Mouse (Mus musculus): ENCODE data around the gene Bicdl2. TPM values are rescaled to one million over a fixed set of nuclear protein-coding genes. Genes with fewer than 3 reads are reported as not detected.
A peak's percentile ranks its signal among the peaks of the same experiment; 100 is the strongest.

The Bicdl2 gene
- polyA plus RNA-seq, 1 experiment from 2014 or later, result 0.45 TPM

GRCm38 (mm10) chr17:23677236-23677679, 17.0 kb downstream of the Bicdl2 start, which contains the start of gene Tnfrsf12a:
Tnfrsf12a (minus strand) TSS chr17:23677468.
- H3K4me3 ChIP-seq (ENCODE audit: low read length), result peak within 1 kb of the TSS; percentile 84
- peak; percentile 45; the same call in 1 of the 2 replicates for ATAC-seq (replicated peaks; ENCODE audit: extremely low read depth, insufficient read depth, low FRiP score)
- H3K4me1 ChIP-seq (ENCODE audit: control insufficient read depth, insufficient read depth, low read length), result peaks cover 32% of the 10 kb centered on the region
- H3K9ac ChIP-seq (ENCODE audit: low read length), result peak within 1 kb of the TSS; percentile 91
- no peaks in the 10 kb centered on the region for H3K9me3 ChIP-seq (replicated peaks; ENCODE audit: control insufficient read depth, low read length)
- H3K27me3 ChIP-seq (ENCODE audit: control insufficient read depth, insufficient read depth, low read length), result peaks cover 36% of the 10 kb centered on the region
- H3K27ac ChIP-seq (ENCODE audit: low read length), result peak within 1 kb of the TSS; percentile 94
- peak within 1 kb of the TSS; percentile 92 for H3K4me2 ChIP-seq (ENCODE audit: low read depth, low read length)
- no peaks in the 10 kb centered on the region for H3K36me3 ChIP-seq (ENCODE audit: control insufficient read depth, insufficient read depth)
- under 1% methylated on average over 34 of the region's 34 CpGs for WGBS

- Histone ChIP-seq H3K9me3 (replicated peaks; ENCODE audit: control insufficient read depth, low read length) (no peaks in the 10 kb centered on the region), H3K4me1 (ENCODE audit: control insufficient read depth, insufficient read depth, low read length) (peaks cover 22% of the 10 kb centered on the region), H3K4me3 (ENCODE audit: low read length) (peak within 1 kb of the TSS; percentile 25), H3K27ac (ENCODE audit: low read length) (no peak within 1 kb of the TSS), H3K9ac (ENCODE audit: low read length) (no peak within 1 kb of the TSS), H3K27me3 (ENCODE audit: control insufficient read depth, insufficient read depth, low read length) (peaks cover 54% of the 10 kb centered on the region), H3K4me2 (ENCODE audit: low read depth, low read length) (peak within 1 kb of the TSS; percentile 29), H3K36me3 (ENCODE audit: control insufficient read depth, insufficient read depth) (no peaks in the 10 kb centered on the region)
- ATAC-seq (replicated peaks; ENCODE audit: extremely low read depth, insufficient read depth, low FRiP score), result no peak
- WGBS, result 4% methylated on average over 37 of the region's 38 CpGs
These were observed 19.0 kb downstream of the Bicdl2 start, which contains the start of gene Cldn6 for GRCm38 (mm10) chr17:23679127-23679835. Cldn6 (plus strand) TSS chr17:23679249.

- H3K27me3 ChIP-seq (ENCODE audit: control insufficient read depth, insufficient read depth, low read length), result peaks cover 58% of the 10 kb centered on the region
- WGBS, result 57% methylated on average over 9 of the region's 9 CpGs
- no peak overlapping the region for H3K4me2 ChIP-seq (ENCODE audit: low read depth, low read length)
- no peak overlapping the region for H3K27ac ChIP-seq (ENCODE audit: low read length)
- H3K9ac ChIP-seq (ENCODE audit: low read length), result no peak overlapping the region
- ATAC-seq (replicated peaks; ENCODE audit: extremely low read depth, insufficient read depth, low FRiP score), result no peak
- no peaks in the 10 kb centered on the region for H3K9me3 ChIP-seq (replicated peaks; ENCODE audit: control insufficient read depth, low read length)
- H3K4me3 ChIP-seq (ENCODE audit: low read length), result no peak overlapping the region
- H3K4me1 ChIP-seq (ENCODE audit: control insufficient read depth, insufficient read depth, low read length), result peaks cover 14% of the 10 kb centered on the region
- no peaks in the 10 kb centered on the region for H3K36me3 ChIP-seq (ENCODE audit: control insufficient read depth, insufficient read depth)
These were observed 20.0 kb downstream of the Bicdl2 start for GRCm38 (mm10) chr17:23680336-23680735.

GRCm38 (mm10) chr17:23681086-23681485, 20.8 kb downstream of the Bicdl2 start:
- Histone ChIP-seq H3K36me3 (ENCODE audit: control insufficient read depth, insufficient read depth) (no peaks in the 10 kb centered on the region), H3K4me3 (ENCODE audit: low read length) (no peak overlapping the region), H3K27ac (ENCODE audit: low read length) (no peak overlapping the region), H3K4me1 (ENCODE audit: control insufficient read depth, insufficient read depth, low read length) (peaks cover 7% of the 10 kb centered on the region), H3K9ac (ENCODE audit: low read length) (no peak overlapping the region), H3K27me3 (ENCODE audit: control insufficient read depth, insufficient read depth, low read length) (peaks cover 58% of the 10 kb centered on the region), H3K4me2 (ENCODE audit: low read depth, low read length) (no peak overlapping the region), H3K9me3 (replicated peaks; ENCODE audit: control insufficient read depth, low read length) (no peaks in the 10 kb centered on the region)
- no peak for ATAC-seq (replicated peaks; ENCODE audit: extremely low read depth, insufficient read depth, low FRiP score)
- 50% methylated on average over 10 of the region's 10 CpGs for WGBS

- H3K4me1 ChIP-seq (ENCODE audit: control insufficient read depth, insufficient read depth, low read length), result peaks cover 7% of the 10 kb centered on the region; the same call in 1 of the 2 replicates
- WGBS, result 46% methylated on average over 4 of the region's 4 CpGs
- peaks cover 58% of the 10 kb centered on the region for H3K27me3 ChIP-seq (ENCODE audit: control insufficient read depth, insufficient read depth, low read length)
- no peak overlapping the region for H3K27ac ChIP-seq (ENCODE audit: low read length)
- H3K9ac ChIP-seq (ENCODE audit: low read length), result no peak overlapping the region
- H3K4me2 ChIP-seq (ENCODE audit: low read depth, low read length), result no peak overlapping the region
- H3K9me3 ChIP-seq (replicated peaks; ENCODE audit: control insufficient read depth, low read length), result no peaks in the 10 kb centered on the region
- ATAC-seq (replicated peaks; ENCODE audit: extremely low read depth, insufficient read depth, low FRiP score), result no peak
- no peak overlapping the region for H3K4me3 ChIP-seq (ENCODE audit: low read length)
- H3K36me3 ChIP-seq (ENCODE audit: control insufficient read depth, insufficient read depth), result no peaks in the 10 kb centered on the region
These were observed 21.8 kb downstream of the Bicdl2 start for GRCm38 (mm10) chr17:23682092-23682491.

- Histone ChIP-seq H3K9me3 (replicated peaks; ENCODE audit: control insufficient read depth, low read length) (no peaks in the 10 kb centered on the region), H3K9ac (ENCODE audit: low read length) (no peak overlapping the region), H3K27me3 (ENCODE audit: control insufficient read depth, insufficient read depth, low read length) (peaks cover 58% of the 10 kb centered on the region), H3K4me2 (ENCODE audit: low read depth, low read length) (no peak overlapping the region), H3K4me1 (ENCODE audit: control insufficient read depth, insufficient read depth, low read length) (peaks cover 6% of the 10 kb centered on the region; the same call in 1 of the 2 replicates), H3K36me3 (ENCODE audit: control insufficient read depth, insufficient read depth) (no peaks in the 10 kb centered on the region), H3K4me3 (ENCODE audit: low read length) (no peak overlapping the region), H3K27ac (ENCODE audit: low read length) (no peak overlapping the region)
- ATAC-seq (replicated peaks; ENCODE audit: extremely low read depth, insufficient read depth, low FRiP score), result no peak
- WGBS, result 58% methylated on average over 3 of the region's 3 CpGs
These were observed 22.2 kb downstream of the Bicdl2 start for GRCm38 (mm10) chr17:23682530-23682929.

- 17% methylated on average over 15 of the region's 15 CpGs for WGBS
- no peak overlapping the region for H3K9ac ChIP-seq (ENCODE audit: low read length)
- no peaks in the 10 kb centered on the region for H3K9me3 ChIP-seq (replicated peaks; ENCODE audit: control insufficient read depth, low read length)
- H3K27ac ChIP-seq (ENCODE audit: low read length), result no peak overlapping the region
- H3K36me3 ChIP-seq (ENCODE audit: control insufficient read depth, insufficient read depth), result no peaks in the 10 kb centered on the region
- H3K4me2 ChIP-seq (ENCODE audit: low read depth, low read length), result no peak overlapping the region
- H3K27me3 ChIP-seq (ENCODE audit: control insufficient read depth, insufficient read depth, low read length), result peaks cover 55% of the 10 kb centered on the region
- no peak overlapping the region for H3K4me3 ChIP-seq (ENCODE audit: low read length)
- no peak for ATAC-seq (replicated peaks; ENCODE audit: extremely low read depth, insufficient read depth, low FRiP score)
- 0 out of 2 replicates have a peak, but pooled peaks cover 3% of the 10 kb centered on the region for H3K4me1 ChIP-seq (ENCODE audit: control insufficient read depth, insufficient read depth, low read length)
These were observed 22.9 kb downstream of the Bicdl2 start for GRCm38 (mm10) chr17:23683226-23683625.

- Histone ChIP-seq H3K4me3 (ENCODE audit: low read length) (no peak within 1 kb of the TSS), H3K9me3 (replicated peaks; ENCODE audit: control insufficient read depth, low read length) (no peaks in the 10 kb centered on the region), H3K27me3 (ENCODE audit: control insufficient read depth, insufficient read depth, low read length) (peaks cover 49% of the 10 kb centered on the region), H3K4me1 (ENCODE audit: control insufficient read depth, insufficient read depth, low read length) (0 out of 2 replicates have a peak, but pooled peaks cover 3% of the 10 kb centered on the region), H3K9ac (ENCODE audit: low read length) (no peak within 1 kb of the TSS), H3K36me3 (ENCODE audit: control insufficient read depth, insufficient read depth) (no peaks in the 10 kb centered on the region), H3K27ac (ENCODE audit: low read length) (no peak within 1 kb of the TSS), H3K4me2 (ENCODE audit: low read depth, low read length) (no peak within 1 kb of the TSS)
- 30% methylated on average over 15 of the region's 15 CpGs for WGBS
- ATAC-seq (replicated peaks; ENCODE audit: extremely low read depth, insufficient read depth, low FRiP score), result no peak
These were observed 23.8 kb downstream of the Bicdl2 start, which contains the start of gene Cldn9 for GRCm38 (mm10) chr17:23683856-23684672. Cldn9 (minus strand) TSS chr17:23684026.

Measured in heart, embryonic 16.5 days (tissue).